Mouse (Mus musculus): ENCODE results near the gene Nat10.

GRCm38 (mm10) chr2:103673609-103674008 lies 87.5 kb downstream of the Nat10 start:
- TF ChIP-seq POLR2A (IDR thresholded peaks at IDR 0.05; ENCODE audit: borderline replicate concordance, extremely low read depth, insufficient read depth, insufficient read length, poor library complexity, severe bottlenecking): no peak
- no peak for TF ChIP-seq CTCF (IDR thresholded peaks at IDR 0.05; ENCODE audit: borderline replicate concordance, extremely low read depth, insufficient read depth, insufficient read length)
